9 mouse cellular contexts compared by ENCODE assay signal in genomic region chr16:22123658-22124057, GRCm38 (mm10). TPM values are rescaled to one million over a fixed set of nuclear protein-coding genes. Genes with fewer than 3 reads are reported as not detected.
DNase-seq lines count a peak whose midpoint lies in the region; ATAC-seq and TF ChIP-seq lines count a peak whose summit lies in the region.
"Had no signal": no experiment of that assay in that cellular context is flagged by ENCODE, and none has a peak within 500 bp of the region (broad histone marks: within the 10 kb centered on the region; RNA-seq: fewer than 3 reads in every experiment).

No protein-coding gene starts in this region.

- peak; percentile 91 for TF ChIP-seq CTCF in liver, adult 2 months (IDR thresholded peaks at IDR 0.05; ENCODE audit: low read depth, low read length)

- peak; percentile 52 for DNase-seq in liver, adult 2 months (ENCODE audit: extremely low read depth, low read depth, low spot score)
- peak; percentile 59 for DNase-seq in NIH3T3 (ENCODE audit: low read depth)
- DNase-seq in cerebellum, postnatal 14 days: peak; percentile 78 to 83
- peak; percentile 70 for DNase-seq in left cerebral cortex, postnatal 4 days
- DNase-seq in retina, embryonic 14.5 days (ENCODE audit: low spot score): peak; percentile 76
- DNase-seq in urinary bladder, postnatal 14 days (ENCODE audit: low spot score): peak; percentile 71

- no peak for TF ChIP-seq POLR2A in liver, adult 2 months (IDR thresholded peaks at IDR 0.05; ENCODE audit: extremely low read depth, insufficient read depth, low read length)

- no peaks in the 10 kb centered on the region for H3K36me3 ChIP-seq in liver, adult 2 months (ENCODE audit: control insufficient read depth, insufficient read depth, low read length)
- no peaks in the 10 kb centered on the region for H3K36me3 ChIP-seq in liver, embryonic 12.5 days

- H3K4me1 ChIP-seq in liver, adult 2 months (ENCODE audit: control insufficient read depth, insufficient read depth, low read length): no peaks in the 10 kb centered on the region
- peaks cover 14% of the 10 kb centered on the region for H3K4me1 ChIP-seq in liver, embryonic 12.5 days

- no peak overlapping the region for H3K4me3 ChIP-seq in liver, adult 2 months (ENCODE audit: insufficient read depth, low read depth, low read length)
- no peak overlapping the region for H3K4me3 ChIP-seq in liver, embryonic 12.5 days
- H3K4me3 ChIP-seq: erythroblast, embryonic 14.5 days had no signal

- H3K27ac ChIP-seq in liver, adult 2 months (replicated peaks; ENCODE audit: insufficient read depth, low read depth, low read length): no peak overlapping the region
- H3K27ac ChIP-seq in liver, embryonic 12.5 days: no peak overlapping the region

- WGBS in liver, adult 2 months: 18% methylated on average over 5 of the region's 5 CpGs
- 28% methylated on average over 5 of the region's 5 CpGs for WGBS in liver, embryonic 12.5 days (ENCODE audit: insufficient replicate concordance)

- no peak overlapping the region for H3K9ac ChIP-seq in liver, adult 2 months (ENCODE audit: low read depth, low read length)
- H3K9ac ChIP-seq in liver, embryonic 12.5 days: no peak overlapping the region

- intact Hi-C loops in left cerebral cortex, postnatal 4 days (cut with DNase I): no loop called here

- H3K4me2 ChIP-seq in liver, embryonic 12.5 days: no peak overlapping the region

- H3K9me3 ChIP-seq in liver, embryonic 12.5 days (replicated peaks): no peaks in the 10 kb centered on the region; the same call in 1 of the 2 replicates

- H3K79me2 ChIP-seq in liver, adult 2 months (ENCODE audit: control insufficient read depth, insufficient read depth, low read length): no peaks in the 10 kb centered on the region

- ATAC-seq in liver, embryonic 12.5 days: no peak
- peak; percentile 54 for ATAC-seq in inflammation-experienced regulatory T-cells, adult 6 months

- H3K27me3 ChIP-seq in liver, adult 2 months (ENCODE audit: control insufficient read depth, insufficient read depth, low read length): no peaks in the 10 kb centered on the region
- no peaks in the 10 kb centered on the region for H3K27me3 ChIP-seq in liver, embryonic 12.5 days (replicated peaks)

RNA-seq across cellular contexts. Expression of gene Igf2bp2, which starts 39.4 kb away (rescaled TPM):
- 0.27 and 0.37 TPM in 2 replicates for total RNA-seq in liver, adult 2 months (2014; rRNA removed)
- 0.22 and 0.81 TPM in 2 replicates for polyA plus RNA-seq in liver, adult 2 months (2012; rRNA removed)
- 29.2 and 30.5 TPM in 2 replicates for polyA plus RNA-seq in liver, embryonic 12.5 days (2016; fragmentation: Nextera tagmentation; extraction: Ambion mirVana)
- under 1 TPM; 0.47 to 0.88 (median 0.54) TPM for polyA plus RNA-seq in inflammation-experienced regulatory T-cells, adult 6 months (2017; shearing (Covaris generic))
- 10 to 100 TPM in 1 of 2 experiments, 1 to 10 TPM in 1; 7.1 to 10.0 TPM for total RNA-seq in left cerebral cortex, postnatal 4 days (2021)

Comparison
In these comparisons a context has a peak if more than half of its experiments do, and no peak if none do; other contexts are left out.
1. RNA of gene Igf2bp2, which starts 39.4 kb away (polyA plus RNA-seq): 29.2 to 30.5 TPM in liver, embryonic 12.5 days; 0.22 to 0.81 TPM in liver, adult 2 months and 0.47 to 0.88 TPM in inflammation-experienced regulatory T-cells, adult 6 months; every median in the first group is over 10 times any median in the second.
2. Peak in every context shown above with its lines, with median percentiles within 50 percentile points of each other: DNase-seq.